Mouse (Mus musculus): Measurements from ENCODE around the gene Pmfbp1.

- TF ChIP-seq GATA1 (IDR thresholded peaks at IDR 0.05; ENCODE audit: borderline replicate concordance, low read length) (no peak), FLI1 (IDR thresholded peaks at IDR 0.05; ENCODE audit: low read length) (no peak)
Measured at GRCm38 (mm10) chr8:109571139-109571538, 77.3 kb downstream of the Pmfbp1 start.

Data from megakaryocyte, embryonic 14.5 days (primary cell).